Mouse (Mus musculus): ENCODE data around the gene Padi4.

DNA sequence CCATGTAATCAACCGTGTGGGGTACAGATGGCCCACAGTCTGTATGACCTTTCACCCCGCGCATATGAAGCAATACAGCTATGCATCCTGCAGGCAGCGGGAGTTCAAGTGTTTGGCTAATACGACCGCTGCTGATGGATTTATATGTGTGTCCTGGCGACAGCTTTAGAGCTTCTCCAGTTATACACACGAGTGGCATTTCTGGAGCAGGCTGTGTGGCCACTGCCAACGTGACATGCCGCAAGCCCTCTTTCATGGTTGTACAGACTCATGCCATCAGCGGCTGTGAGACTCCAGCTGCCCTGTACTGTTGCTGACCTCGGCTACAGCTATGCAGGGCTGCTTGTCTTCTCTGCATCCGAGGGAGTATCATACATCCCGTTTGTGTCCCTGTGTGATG is 6.5 kb upstream of the Padi4 start:
- TF ChIP-seq CTCF (IDR thresholded peaks at IDR 0.05; ENCODE audit: borderline replicate concordance, insufficient read depth, low read length), result no peak
- no peak for TF ChIP-seq POLR2A (IDR thresholded peaks at IDR 0.05; ENCODE audit: low read depth, low read length)

Data from embryonic fibroblast, embryonic 13.5 days (primary cell).